Mouse (Mus musculus): ENCODE results near the gene C1d. TPM values are rescaled to one million over a fixed set of nuclear protein-coding genes. Genes with fewer than 3 reads are reported as not detected.
A peak's percentile ranks its signal among the peaks of the same experiment; 100 is the strongest.

C1d gene
- polyA plus RNA-seq, 1 experiment from 2014 or later = 102 TPM

DNA sequence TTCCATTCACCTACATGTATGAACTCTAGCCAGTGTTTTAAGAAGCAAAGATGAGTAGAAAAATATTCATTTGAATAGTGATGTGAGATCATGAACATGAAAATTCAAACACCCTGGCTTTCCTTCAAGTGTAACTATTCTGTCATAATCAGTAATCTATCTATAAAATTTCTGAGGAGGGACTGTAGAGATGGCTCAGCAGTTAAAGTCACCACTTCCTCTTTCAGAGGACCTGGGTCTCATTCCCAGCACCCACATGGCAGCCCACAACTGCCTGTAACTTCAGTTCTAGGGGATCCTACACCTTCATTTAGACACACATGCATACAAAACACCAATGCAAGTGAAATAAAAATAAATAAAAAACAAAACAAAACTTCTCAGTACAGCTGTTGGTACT, 8.7 kb upstream of the C1d start:
- no peak for ATAC-seq (ENCODE audit: insufficient read depth, low FRiP score)
- no peak overlapping the region for H3K27ac ChIP-seq (ENCODE audit: low read length)
- no peak overlapping the region for H3K9ac ChIP-seq (ENCODE audit: low read length)
- no peaks in the 10 kb centered on the region for H3K36me3 ChIP-seq (ENCODE audit: control insufficient read depth, insufficient read depth, low read length)
- no peaks in the 10 kb centered on the region for H3K4me1 ChIP-seq (ENCODE audit: control insufficient read depth, insufficient read depth, low read length)
- H3K4me3 ChIP-seq (replicated peaks; ENCODE audit: low read length) = no peak overlapping the region
- no peak overlapping the region for H3K4me2 ChIP-seq (ENCODE audit: low read depth, low read length)
- H3K27me3 ChIP-seq (ENCODE audit: control insufficient read depth, insufficient read depth, low read length) = no peaks in the 10 kb centered on the region
- no peaks in the 10 kb centered on the region for H3K9me3 ChIP-seq (replicated peaks; ENCODE audit: control insufficient read depth, low read length)

DNA sequence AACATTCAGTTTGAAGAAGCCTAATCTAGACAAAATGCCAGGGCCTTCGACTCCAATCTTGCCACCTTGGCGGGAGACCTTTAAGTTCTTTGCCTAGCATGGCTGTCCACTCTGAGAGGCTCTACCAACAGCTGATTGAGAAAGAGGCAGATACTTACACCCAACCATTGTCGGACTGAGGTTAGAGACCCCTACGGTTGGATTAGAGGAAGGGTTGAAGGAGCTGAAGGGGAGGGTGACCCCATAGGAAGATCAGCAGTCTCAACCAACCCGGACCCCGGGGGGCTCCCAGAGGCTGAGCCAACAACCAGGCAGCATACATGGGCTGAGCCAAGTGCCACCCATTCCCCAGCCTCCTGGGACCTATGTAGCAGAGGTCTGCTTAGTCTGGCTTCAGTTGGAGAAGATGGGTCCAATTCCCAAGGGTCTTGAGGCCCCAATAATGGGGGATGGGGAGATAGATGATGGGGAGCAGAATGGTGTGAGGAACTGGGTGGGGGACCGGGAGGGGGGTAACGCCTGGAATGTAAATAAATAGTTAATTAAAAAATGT, 490 bp upstream of the C1d start:
- Histone ChIP-seq H3K36me3 (ENCODE audit: control insufficient read depth, insufficient read depth, low read length) (no peaks in the 10 kb centered on the region), H3K9me3 (replicated peaks; ENCODE audit: control insufficient read depth, low read length) (no peaks in the 10 kb centered on the region), H3K27ac (ENCODE audit: low read length) (no peak overlapping the region), H3K9ac (ENCODE audit: low read length) (peak overlapping the region; percentile 92), H3K4me2 (ENCODE audit: low read depth, low read length) (peak overlapping the region; percentile 61), H3K4me3 (replicated peaks; ENCODE audit: low read length) (peak overlapping the region; percentile 94), H3K27me3 (ENCODE audit: control insufficient read depth, insufficient read depth, low read length) (no peaks in the 10 kb centered on the region), H3K4me1 (ENCODE audit: control insufficient read depth, insufficient read depth, low read length) (0 out of 2 replicates have a peak, but pooled peaks cover 5% of the 10 kb centered on the region)
- WGBS = 51% methylated on average over 8 of the region's 8 CpGs
- peak; percentile 42; the same call in 1 of the 2 replicates for ATAC-seq (ENCODE audit: insufficient read depth, low FRiP score)

DNA sequence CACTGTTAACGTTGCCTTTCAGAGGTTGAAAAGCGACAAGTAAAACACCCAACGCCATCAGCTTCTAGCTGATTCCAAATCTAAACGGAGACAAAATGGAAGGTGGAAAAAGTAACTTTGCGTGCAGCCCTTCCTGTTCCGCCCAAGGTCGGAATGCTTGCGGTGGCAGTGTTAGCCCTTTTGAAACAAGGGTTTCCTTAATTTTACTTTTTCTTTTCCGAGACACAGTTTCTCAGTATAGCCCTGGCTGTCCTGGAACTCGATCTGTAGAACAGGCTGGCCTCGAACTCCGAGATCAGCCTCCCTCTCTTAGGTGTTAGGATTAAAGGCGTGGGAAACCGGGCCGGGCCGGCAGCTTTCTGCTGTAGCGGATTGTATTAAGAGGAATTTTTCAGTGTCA, 482 bp downstream of the C1d start:
- no peaks in the 10 kb centered on the region for H3K36me3 ChIP-seq (ENCODE audit: control insufficient read depth, insufficient read depth, low read length)
- ATAC-seq (ENCODE audit: insufficient read depth, low FRiP score) = 0 out of 2 replicates have a peak, but pooled peaks have one; percentile 19
- WGBS = under 1% methylated on average over 17 of the region's 17 CpGs
- H3K27me3 ChIP-seq (ENCODE audit: control insufficient read depth, insufficient read depth, low read length) = no peaks in the 10 kb centered on the region
- peak overlapping the region; percentile 94 for H3K4me3 ChIP-seq (replicated peaks; ENCODE audit: low read length)
- H3K27ac ChIP-seq (ENCODE audit: low read length) = peak overlapping the region; percentile 92
- H3K9ac ChIP-seq (ENCODE audit: low read length) = peak overlapping the region; percentile 92
- H3K4me1 ChIP-seq (ENCODE audit: control insufficient read depth, insufficient read depth, low read length) = 0 out of 2 replicates have a peak, but pooled peaks cover 5% of the 10 kb centered on the region
- H3K4me2 ChIP-seq (ENCODE audit: low read depth, low read length) = peak overlapping the region; percentile 78
- no peaks in the 10 kb centered on the region for H3K9me3 ChIP-seq (replicated peaks; ENCODE audit: control insufficient read depth, low read length)

DNA sequence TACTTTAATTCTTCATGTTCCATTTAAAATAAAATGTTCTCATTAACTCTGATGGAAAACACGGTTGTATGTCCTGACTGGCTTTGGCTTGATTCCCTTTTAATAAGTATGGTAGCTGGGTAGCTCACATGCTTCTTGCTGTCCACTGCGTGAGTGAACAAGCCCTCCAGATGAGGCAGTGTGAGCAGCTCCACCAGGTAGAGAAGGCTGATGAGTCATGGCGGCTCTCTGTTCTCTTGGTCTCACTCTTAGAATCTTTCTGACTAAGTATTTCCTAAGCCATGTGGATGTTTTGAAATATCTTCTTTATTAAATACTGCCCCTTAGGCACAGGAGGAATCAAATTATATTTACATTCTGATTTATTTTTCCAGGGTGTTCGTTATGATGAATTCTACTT, 9.8 kb downstream of the C1d start:
- no peak overlapping the region for H3K27ac ChIP-seq (ENCODE audit: low read length)
- ATAC-seq (ENCODE audit: insufficient read depth, low FRiP score) = no peak
- no peaks in the 10 kb centered on the region for H3K9me3 ChIP-seq (replicated peaks; ENCODE audit: control insufficient read depth, low read length)
- no peaks in the 10 kb centered on the region for H3K27me3 ChIP-seq (ENCODE audit: control insufficient read depth, insufficient read depth, low read length)
- no peaks in the 10 kb centered on the region for H3K36me3 ChIP-seq (ENCODE audit: control insufficient read depth, insufficient read depth, low read length)
- no peaks in the 10 kb centered on the region for H3K4me1 ChIP-seq (ENCODE audit: control insufficient read depth, insufficient read depth, low read length)
- 90% methylated on average over 4 of the region's 4 CpGs for WGBS
- H3K4me3 ChIP-seq (replicated peaks; ENCODE audit: low read length) = no peak overlapping the region
- H3K4me2 ChIP-seq (ENCODE audit: low read depth, low read length) = no peak overlapping the region
- H3K9ac ChIP-seq (ENCODE audit: low read length) = no peak overlapping the region

DNA sequence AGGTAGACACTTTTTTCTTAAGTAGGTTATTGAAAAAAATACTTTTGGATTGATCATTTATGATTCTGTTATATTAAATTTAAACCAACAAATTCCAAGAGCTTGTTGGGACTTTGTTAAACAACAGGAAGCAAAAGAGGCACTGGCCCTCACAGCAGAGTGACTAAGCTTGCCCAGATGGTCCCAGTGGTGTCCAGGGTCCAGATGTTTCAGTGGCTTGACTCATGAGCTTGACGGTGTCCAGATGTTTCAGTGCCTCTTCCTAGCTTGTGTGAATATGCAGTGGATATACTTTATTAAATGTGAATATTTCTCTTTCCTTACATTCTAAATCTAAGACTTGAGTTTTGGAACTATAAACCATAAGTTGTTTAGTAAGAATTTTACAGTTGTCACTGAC, 11.4 kb downstream of the C1d start:
- H3K9me3 ChIP-seq (replicated peaks; ENCODE audit: control insufficient read depth, low read length) = no peaks in the 10 kb centered on the region
- no peak overlapping the region for H3K9ac ChIP-seq (ENCODE audit: low read length)
- no peak overlapping the region for H3K4me3 ChIP-seq (replicated peaks; ENCODE audit: low read length)
- no peak for ATAC-seq (ENCODE audit: insufficient read depth, low FRiP score)
- no peaks in the 10 kb centered on the region for H3K27me3 ChIP-seq (ENCODE audit: control insufficient read depth, insufficient read depth, low read length)
- H3K36me3 ChIP-seq (ENCODE audit: control insufficient read depth, insufficient read depth, low read length) = no peaks in the 10 kb centered on the region
- 69% methylated on average over 1 of the region's 1 CpGs for WGBS
- no peak overlapping the region for H3K4me2 ChIP-seq (ENCODE audit: low read depth, low read length)
- no peaks in the 10 kb centered on the region for H3K4me1 ChIP-seq (ENCODE audit: control insufficient read depth, insufficient read depth, low read length)
- H3K27ac ChIP-seq (ENCODE audit: low read length) = no peak overlapping the region

DNA sequence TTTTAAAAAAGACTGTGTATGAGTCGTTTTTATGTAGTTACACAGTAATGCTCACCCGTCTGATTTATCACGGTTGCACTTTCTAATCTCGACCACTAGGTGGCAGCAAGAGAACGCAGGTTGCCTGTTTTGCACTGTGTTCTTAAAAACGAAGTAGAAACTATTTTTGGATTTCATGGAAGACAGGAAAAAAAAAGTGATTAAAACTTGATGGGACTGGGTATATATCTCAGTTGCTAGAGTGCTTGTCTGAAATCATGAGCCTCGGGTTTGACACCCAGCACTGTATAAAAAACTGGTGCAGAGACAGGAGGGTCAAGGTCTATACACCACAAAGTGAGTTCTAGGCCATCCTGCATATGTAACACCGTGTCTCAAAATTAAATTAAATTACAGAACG, 22.6 kb downstream of the C1d start:
- Histone ChIP-seq H3K4me2 (ENCODE audit: low read depth, low read length) (no peak overlapping the region), H3K9ac (ENCODE audit: low read length) (no peak overlapping the region)
- 14% methylated on average over 9 of the region's 9 CpGs for WGBS

DNA sequence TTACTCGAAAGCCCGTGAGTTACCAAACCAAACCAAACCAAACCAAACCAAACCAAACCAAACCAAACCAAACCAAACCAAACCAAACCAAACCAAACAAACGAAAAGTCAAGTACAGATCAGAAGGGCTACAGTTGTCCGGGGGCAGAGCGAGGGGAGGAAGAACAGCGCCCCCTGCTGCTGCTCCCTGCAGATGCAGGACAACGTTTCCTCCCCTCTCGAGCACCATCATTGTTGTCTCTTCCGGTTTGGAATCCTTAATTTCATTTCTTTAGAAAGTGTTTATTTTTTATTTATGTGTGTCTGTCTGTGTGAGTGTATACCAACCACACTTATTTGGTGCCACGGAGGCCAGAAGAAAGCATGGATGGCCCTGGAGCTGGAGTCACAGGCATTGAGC, 26.7 kb downstream of the C1d start:
- Histone ChIP-seq H3K9me3 (replicated peaks; ENCODE audit: control insufficient read depth, low read length) (no peaks in the 10 kb centered on the region), H3K27ac (ENCODE audit: low read length) (no peak overlapping the region), H3K9ac (ENCODE audit: low read length) (no peak overlapping the region), H3K4me1 (ENCODE audit: control insufficient read depth, insufficient read depth, low read length) (no peaks in the 10 kb centered on the region), H3K36me3 (ENCODE audit: control insufficient read depth, insufficient read depth, low read length) (no peaks in the 10 kb centered on the region), H3K27me3 (ENCODE audit: control insufficient read depth, insufficient read depth, low read length) (no peaks in the 10 kb centered on the region), H3K4me2 (ENCODE audit: low read depth, low read length) (no peak overlapping the region), H3K4me3 (replicated peaks; ENCODE audit: low read length) (no peak overlapping the region)
- 70% methylated on average over 10 of the region's 10 CpGs for WGBS
- ATAC-seq (ENCODE audit: insufficient read depth, low FRiP score) = no peak

More for the DNA sequence above, 22.6 kb downstream of the C1d start:
- H3K4me1 ChIP-seq (ENCODE audit: control insufficient read depth, insufficient read depth, low read length) = no peaks in the 10 kb centered on the region
- H3K27ac ChIP-seq (ENCODE audit: low read length) = no peak overlapping the region
- H3K9me3 ChIP-seq (replicated peaks; ENCODE audit: control insufficient read depth, low read length) = no peaks in the 10 kb centered on the region
- ATAC-seq (ENCODE audit: insufficient read depth, low FRiP score) = peak; percentile 37; the same call in 1 of the 2 replicates
- no peaks in the 10 kb centered on the region for H3K27me3 ChIP-seq (ENCODE audit: control insufficient read depth, insufficient read depth, low read length)
- no peak overlapping the region for H3K4me3 ChIP-seq (replicated peaks; ENCODE audit: low read length)
- no peaks in the 10 kb centered on the region for H3K36me3 ChIP-seq (ENCODE audit: control insufficient read depth, insufficient read depth, low read length)

DNA sequence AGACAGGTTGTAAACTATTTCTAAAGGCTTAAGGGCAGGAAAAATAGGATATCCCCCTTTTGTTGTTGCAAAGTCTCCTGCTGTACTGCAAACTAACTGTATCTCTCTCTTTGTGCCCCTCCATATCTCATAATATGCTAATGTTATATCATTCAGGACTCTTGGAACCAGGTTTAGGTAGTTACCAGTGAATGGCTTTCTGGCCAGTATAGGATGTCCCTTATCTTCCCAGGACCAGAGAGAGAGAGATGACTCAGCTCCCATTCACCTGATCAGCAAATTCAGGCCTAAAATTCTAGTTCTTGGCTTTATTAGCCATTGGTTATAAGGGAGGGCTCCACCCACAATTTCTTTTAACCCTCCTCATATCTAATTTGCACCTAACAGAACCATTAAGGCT, 31.5 kb downstream of the C1d start:
- Histone ChIP-seq H3K36me3 (ENCODE audit: control insufficient read depth, insufficient read depth, low read length) (no peaks in the 10 kb centered on the region), H3K27ac (ENCODE audit: low read length) (no peak overlapping the region), H3K4me3 (replicated peaks; ENCODE audit: low read length) (no peak overlapping the region), H3K4me2 (ENCODE audit: low read depth, low read length) (no peak overlapping the region), H3K4me1 (ENCODE audit: control insufficient read depth, insufficient read depth, low read length) (no peaks in the 10 kb centered on the region), H3K9ac (ENCODE audit: low read length) (no peak overlapping the region), H3K9me3 (replicated peaks; ENCODE audit: control insufficient read depth, low read length) (no peaks in the 10 kb centered on the region), H3K27me3 (ENCODE audit: control insufficient read depth, insufficient read depth, low read length) (no peaks in the 10 kb centered on the region)
- no peak for ATAC-seq (ENCODE audit: insufficient read depth, low FRiP score)

DNA sequence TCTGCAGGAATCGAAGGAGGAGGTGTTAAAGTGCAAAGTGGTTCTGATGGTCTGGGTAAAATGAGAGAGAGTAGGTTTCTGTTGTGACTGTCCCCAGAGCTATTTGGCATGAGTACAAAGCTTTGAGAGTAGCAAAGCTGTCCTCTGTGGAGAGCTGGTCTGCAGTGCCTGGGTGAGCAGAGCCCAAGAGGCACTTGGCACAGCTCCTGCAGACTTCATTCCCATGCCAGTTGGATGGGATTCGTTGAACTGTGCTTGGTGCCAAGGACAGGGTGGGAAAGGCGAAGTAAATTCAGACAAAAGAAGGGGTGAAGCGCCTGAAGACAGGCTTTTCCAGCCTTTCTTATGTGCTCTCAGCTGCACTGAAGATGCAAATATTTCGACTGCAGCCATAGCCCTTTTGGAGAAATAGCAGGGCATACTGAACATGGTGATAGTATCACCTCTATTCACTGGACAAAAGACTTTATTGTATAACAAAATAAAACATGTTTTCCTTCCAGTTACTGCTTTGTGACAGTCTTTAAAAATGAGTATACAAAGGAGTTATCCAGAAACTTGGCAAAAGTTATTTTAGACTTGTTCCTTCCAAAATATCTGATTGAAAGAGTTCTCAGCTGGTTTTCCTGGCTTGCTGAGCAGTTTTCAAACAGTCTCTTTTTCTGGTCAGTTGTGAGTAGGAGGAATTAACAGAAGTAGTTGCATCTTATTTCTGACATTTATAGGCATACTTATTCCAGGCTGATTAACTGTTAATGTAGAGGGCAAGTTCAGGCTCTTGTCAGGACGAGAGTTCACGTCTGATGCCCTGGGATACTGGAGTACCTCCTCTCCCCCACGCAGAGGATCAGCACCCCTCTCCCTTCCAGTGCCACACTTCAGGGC, 48.9 kb downstream of the C1d start:
- Histone ChIP-seq H3K36me3 (ENCODE audit: control insufficient read depth, insufficient read depth, low read length) (no peaks in the 10 kb centered on the region), H3K4me1 (ENCODE audit: control insufficient read depth, insufficient read depth, low read length) (no peaks in the 10 kb centered on the region; the same call in 1 of the 2 replicates), H3K27me3 (ENCODE audit: control insufficient read depth, insufficient read depth, low read length) (no peaks in the 10 kb centered on the region), H3K9me3 (replicated peaks; ENCODE audit: control insufficient read depth, low read length) (no peaks in the 10 kb centered on the region), H3K4me3 (replicated peaks; ENCODE audit: low read length) (no peak overlapping the region), H3K4me2 (ENCODE audit: low read depth, low read length) (no peak overlapping the region), H3K27ac (ENCODE audit: low read length) (peak overlapping the region; percentile 27; the same call in 1 of the 2 replicates), H3K9ac (ENCODE audit: low read length) (no peak overlapping the region)
- ATAC-seq (ENCODE audit: insufficient read depth, low FRiP score) = no peak
- WGBS = 58% methylated on average over 8 of the region's 8 CpGs
